Mouse (Mus musculus) cerebellum, postnatal 4 days (tissue): Measurements from ENCODE around the gene Gipc1.

ENCODE experiments used
- DNase-seq, 2 experiments: peaks; one replicate each; pipeline ENCODE4 v3.0.0; 2022; ENCODE audit warnings: low spot score in 2 of 2, mixed read lengths in 1 of 2

Gene Gipc1

GRCm38 (mm10) chr8:83652030-83652743, at the start of gene Gipc1:
TSS of gene Gipc1 (plus strand) at chr8:83652677.
- peak; percentile 84 to 94 for DNase-seq

GRCm38 (mm10) chr8:83607661-83608397, 44.6 kb upstream of the Gipc1 start, which contains the start of the genes Tecr and Dnajb1:
TSS of gene Tecr (minus strand) at chr8:83607971.
TSS of gene Dnajb1 (plus strand) at chr8:83608193.
- peak; percentile 97 to 99 for DNase-seq

- DNase-seq: peak; percentile 56 to 70
Measured at GRCm38 (mm10) chr8:83608398-83608829, 44.1 kb upstream of the Gipc1 start.

GRCm38 (mm10) chr8:83609086-83609485, 43.4 kb upstream of the Gipc1 start:
- DNase-seq: no peak

- DNase-seq: no peak
Measured at GRCm38 (mm10) chr8:83609547-83610180, 42.8 kb upstream of the Gipc1 start.

- DNase-seq: no peak
Measured at GRCm38 (mm10) chr8:83611921-83612320, 40.6 kb upstream of the Gipc1 start.

- no peak for DNase-seq
Measured at GRCm38 (mm10) chr8:83613695-83614094, 38.8 kb upstream of the Gipc1 start.

- no peak for DNase-seq
Measured at GRCm38 (mm10) chr8:83616625-83617024, 35.9 kb upstream of the Gipc1 start.

DNA sequence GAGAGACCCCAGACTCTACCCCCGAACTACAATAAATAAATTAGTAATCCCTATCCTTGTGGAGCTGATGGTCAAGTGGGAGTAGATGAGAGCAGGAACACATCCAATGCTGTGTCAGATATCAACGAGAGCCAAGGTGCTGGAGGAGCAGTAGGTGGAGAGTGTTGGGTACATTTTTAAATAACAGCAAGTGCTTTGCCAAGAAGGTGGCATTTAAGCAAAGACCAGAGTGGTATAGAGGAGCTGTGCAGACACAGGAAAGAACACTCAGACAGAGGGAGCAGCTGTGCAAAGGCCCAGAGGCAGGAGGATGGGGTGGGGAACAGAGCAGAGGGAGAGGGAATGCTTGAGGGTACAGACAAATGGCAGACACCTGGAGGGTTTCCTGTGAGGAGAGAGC, 35.4 kb upstream of the Gipc1 start:
- no peak for DNase-seq

- no peak for DNase-seq
Measured at GRCm38 (mm10) chr8:83618566-83618965, 33.9 kb upstream of the Gipc1 start.

- no peak for DNase-seq
Measured at GRCm38 (mm10) chr8:83619568-83620285, 32.8 kb upstream of the Gipc1 start.

- DNase-seq: no peak
Measured at GRCm38 (mm10) chr8:83621691-83622388, 30.6 kb upstream of the Gipc1 start.

DNA sequence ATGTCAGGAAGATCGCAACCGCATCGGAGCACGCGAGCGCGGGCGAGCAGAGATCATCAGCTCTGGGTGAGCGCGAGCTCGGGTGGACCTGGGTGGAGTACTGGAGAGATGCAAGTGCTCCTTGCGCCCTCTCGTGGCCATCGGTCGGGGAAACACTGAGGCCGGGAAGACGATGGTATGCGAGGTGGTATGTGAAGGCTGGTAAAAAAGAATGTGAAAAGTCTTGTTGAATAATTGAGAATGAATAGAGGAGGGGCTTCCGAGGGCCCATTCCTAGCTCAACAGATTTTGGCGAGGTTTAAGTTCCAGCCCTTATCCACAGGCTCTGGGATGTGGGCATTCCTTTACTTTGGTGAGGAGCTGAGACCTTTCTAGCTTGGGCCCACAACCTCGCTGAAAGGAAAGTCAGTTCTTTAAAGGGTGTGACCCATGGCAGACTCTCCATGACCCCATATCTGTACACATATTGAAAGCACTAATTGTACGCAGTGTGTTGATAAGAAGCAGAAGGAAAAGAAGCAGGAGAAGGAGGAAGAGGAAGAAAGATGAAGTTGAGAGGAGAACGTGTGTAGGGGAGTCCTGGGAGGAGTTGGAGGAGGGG, 30.0 kb upstream of the Gipc1 start:
- DNase-seq: peak; percentile 75 to 88

DNA sequence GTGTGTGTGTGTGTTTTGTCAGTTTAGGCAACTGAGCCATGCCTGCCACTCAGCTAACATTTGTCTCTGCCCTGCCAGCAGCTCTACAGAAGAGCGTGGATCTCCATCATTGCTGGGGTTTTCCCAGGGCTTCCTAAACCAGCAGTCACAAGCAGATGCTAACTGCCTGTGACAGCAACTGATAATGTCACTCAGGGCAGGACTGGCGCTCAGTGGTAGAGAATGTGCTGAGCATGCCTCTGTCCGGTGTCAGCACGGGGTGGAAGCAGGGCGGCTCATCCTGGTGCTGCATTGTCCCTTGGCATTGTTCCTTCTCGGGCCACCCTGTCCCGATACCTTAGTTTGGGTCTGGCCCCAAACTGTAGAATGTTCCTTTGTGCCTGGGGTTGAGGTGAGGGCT, 28.9 kb upstream of the Gipc1 start:
- DNase-seq: no peak

- DNase-seq: no peak
Measured at GRCm38 (mm10) chr8:83624739-83625138, 27.7 kb upstream of the Gipc1 start.

- no peak for DNase-seq
Measured at GRCm38 (mm10) chr8:83625676-83626299, 26.7 kb upstream of the Gipc1 start.

DNA sequence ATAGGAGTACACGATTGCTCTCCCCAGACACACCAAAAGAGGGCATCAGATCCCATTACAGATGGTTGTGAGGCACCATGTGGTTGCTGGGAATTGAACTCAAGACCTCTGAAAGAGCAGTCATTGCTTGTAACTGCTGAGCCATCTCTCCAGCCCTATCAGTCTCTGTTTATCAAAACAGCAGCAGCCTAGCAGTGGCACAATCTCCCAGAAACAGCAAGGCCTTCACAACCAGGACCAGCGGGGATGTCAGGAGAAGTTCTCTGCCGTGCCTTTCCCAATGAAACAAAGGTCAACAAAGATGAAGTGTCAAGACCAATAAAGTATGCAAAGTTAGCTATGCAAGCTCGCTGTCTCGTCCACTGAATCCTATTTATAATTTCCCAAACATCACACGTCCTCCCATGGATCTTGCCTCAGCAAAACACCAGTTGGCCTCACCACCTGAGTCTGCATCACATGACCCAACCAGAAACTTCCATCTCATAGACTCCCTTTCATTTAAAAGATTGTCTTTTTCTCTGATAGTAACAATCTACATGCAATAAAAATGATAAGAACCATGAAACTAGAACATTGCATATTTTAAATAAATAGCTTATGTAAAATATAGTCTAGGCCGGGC, 20.3 kb upstream of the Gipc1 start:
- DNase-seq: no peak

DNA sequence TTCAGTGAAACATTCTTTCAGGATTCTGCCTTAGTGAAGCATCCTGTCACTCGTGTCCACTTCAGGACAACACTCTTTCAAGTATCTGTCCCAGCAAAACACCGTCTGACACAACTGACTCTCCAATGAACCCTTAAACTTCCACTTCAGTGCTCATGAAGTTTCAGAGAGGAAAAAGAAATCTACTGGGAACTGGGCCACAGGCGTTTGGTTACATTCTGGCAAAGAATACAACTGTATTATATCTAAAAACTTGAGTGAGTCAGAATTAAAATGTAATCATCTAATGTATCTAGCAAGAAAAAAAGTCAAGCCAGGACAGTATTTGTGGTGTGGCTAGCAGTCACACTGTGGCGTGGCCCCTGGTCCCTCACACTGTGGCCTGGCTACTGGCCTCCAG, 13.6 kb upstream of the Gipc1 start:
- no peak for DNase-seq

- no peak for DNase-seq
Measured at GRCm38 (mm10) chr8:83639649-83640048, 12.8 kb upstream of the Gipc1 start.

DNA sequence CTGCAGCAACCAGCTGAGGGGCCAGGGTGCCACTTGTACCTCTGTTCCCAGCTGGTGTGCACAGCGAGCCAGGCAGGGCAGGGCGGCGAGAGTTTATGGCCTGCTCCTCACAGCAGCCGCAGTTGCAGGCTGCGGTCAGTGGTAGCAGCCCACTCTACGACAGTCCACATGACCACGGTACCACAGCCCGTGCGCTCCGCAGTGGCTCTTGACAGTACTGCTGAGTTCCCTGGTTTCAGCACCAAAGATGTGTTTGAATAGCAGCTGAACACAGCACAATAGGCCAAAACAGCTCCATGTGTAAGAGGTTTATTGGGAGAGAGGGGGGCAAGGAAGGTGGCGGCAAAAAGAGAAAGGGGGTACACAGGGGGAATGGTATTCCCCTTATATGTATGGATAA, 5.0 kb upstream of the Gipc1 start:
- DNase-seq: no peak
